Mouse (Mus musculus): ENCODE measurements around the gene Wasl. TPM values are rescaled to one million over a fixed set of nuclear protein-coding genes. Genes with fewer than 3 reads are reported as not detected.

Wasl gene
- total and polyA plus RNA-seq, 3 experiments: 9.0 to 60.4 (median 26.0) TPM

- H3K27me3 ChIP-seq (ENCODE audit: insufficient read depth, low read length): no peaks in the 10 kb centered on the region
- DNase-seq (ENCODE audit: low spot score): no peak
- TF ChIP-seq TAL1 (conservative IDR thresholded peaks at IDR 0.05; ENCODE audit: low read depth, low read length) (no peak), POLR2AphosphoS5 (IDR thresholded peaks at IDR 0.05; ENCODE audit: insufficient replicate concordance, low read depth, low read length) (no peak), CTCF (IDR thresholded peaks at IDR 0.05; ENCODE audit: low read depth, low read length) (no peak), GATA2 (IDR thresholded peaks at IDR 0.05; ENCODE audit: borderline replicate concordance, low read depth, low read length) (no peak), GATA1 (IDR thresholded peaks at IDR 0.05; ENCODE audit: borderline replicate concordance, low read length) (no peak)
- no peaks in the 10 kb centered on the region for H3K36me3 ChIP-seq (replicated peaks)
- no peaks in the 10 kb centered on the region for H3K4me1 ChIP-seq (ENCODE audit: insufficient read depth, low read depth, low read length)
- ATAC-seq (ENCODE audit: extremely low read depth, insufficient number of reproducible peaks, low FRiP score, poor library complexity, severe bottlenecking): no peak
- no peaks in the 10 kb centered on the region for H3K9me3 ChIP-seq (replicated peaks)
- no peak overlapping the region for H3K4me3 ChIP-seq (ENCODE audit: low read depth, low read length)
Observed at GRCm38 (mm10) chr6:24569711-24570110, 95.1 kb downstream of the Wasl start.

- H3K9me3 ChIP-seq (replicated peaks): no peaks in the 10 kb centered on the region
- no peaks in the 10 kb centered on the region for H3K36me3 ChIP-seq (replicated peaks)
- no peak for DNase-seq (ENCODE audit: low spot score)
- H3K27me3 ChIP-seq (ENCODE audit: insufficient read depth, low read length): 0 out of 2 replicates have a peak, but pooled peaks cover 2% of the 10 kb centered on the region
- ATAC-seq (ENCODE audit: extremely low read depth, insufficient number of reproducible peaks, low FRiP score, poor library complexity, severe bottlenecking): no peak
- H3K4me3 ChIP-seq (ENCODE audit: low read depth, low read length): no peak overlapping the region
- TF ChIP-seq CTCF (IDR thresholded peaks at IDR 0.05; ENCODE audit: low read depth, low read length) (no peak), GATA1 (IDR thresholded peaks at IDR 0.05; ENCODE audit: borderline replicate concordance, low read length) (no peak), GATA2 (IDR thresholded peaks at IDR 0.05; ENCODE audit: borderline replicate concordance, low read depth, low read length) (no peak), POLR2AphosphoS5 (IDR thresholded peaks at IDR 0.05; ENCODE audit: insufficient replicate concordance, low read depth, low read length) (no peak), TAL1 (conservative IDR thresholded peaks at IDR 0.05; ENCODE audit: low read depth, low read length) (no peak)
- H3K4me1 ChIP-seq (ENCODE audit: insufficient read depth, low read depth, low read length): no peaks in the 10 kb centered on the region
Observed at GRCm38 (mm10) chr6:24568963-24569362, 95.8 kb downstream of the Wasl start.

- Histone ChIP-seq H3K27me3 (ENCODE audit: insufficient read depth, low read length) (0 out of 2 replicates have a peak, but pooled peaks cover 2% of the 10 kb centered on the region), H3K4me1 (ENCODE audit: insufficient read depth, low read depth, low read length) (no peaks in the 10 kb centered on the region; the same call in 1 of the 2 replicates), H3K9me3 (replicated peaks) (no peaks in the 10 kb centered on the region), H3K4me3 (ENCODE audit: low read depth, low read length) (no peak overlapping the region), H3K36me3 (replicated peaks) (no peaks in the 10 kb centered on the region)
- ATAC-seq (ENCODE audit: extremely low read depth, insufficient number of reproducible peaks, low FRiP score, poor library complexity, severe bottlenecking) (no peak), DNase-seq (ENCODE audit: low spot score) (no peak)
- no peak for TF ChIP-seq POLR2AphosphoS5 (IDR thresholded peaks at IDR 0.05; ENCODE audit: insufficient replicate concordance, low read depth, low read length)
- TF ChIP-seq GATA1 (IDR thresholded peaks at IDR 0.05; ENCODE audit: borderline replicate concordance, low read length): no peak
- no peak for TF ChIP-seq TAL1 (conservative IDR thresholded peaks at IDR 0.05; ENCODE audit: low read depth, low read length)
- no peak for TF ChIP-seq GATA2 (IDR thresholded peaks at IDR 0.05; ENCODE audit: borderline replicate concordance, low read depth, low read length)
- TF ChIP-seq CTCF (IDR thresholded peaks at IDR 0.05; ENCODE audit: low read depth, low read length): no peak
Observed at GRCm38 (mm10) chr6:24564886-24565285, 99.9 kb downstream of the Wasl start.

- no peaks in the 10 kb centered on the region for H3K9me3 ChIP-seq (replicated peaks)
- no peak overlapping the region for H3K4me3 ChIP-seq (ENCODE audit: low read depth, low read length)
- TF ChIP-seq POLR2AphosphoS5 (IDR thresholded peaks at IDR 0.05; ENCODE audit: insufficient replicate concordance, low read depth, low read length): no peak
- TF ChIP-seq GATA1 (IDR thresholded peaks at IDR 0.05; ENCODE audit: borderline replicate concordance, low read length): no peak
- TF ChIP-seq TAL1 (conservative IDR thresholded peaks at IDR 0.05; ENCODE audit: low read depth, low read length): no peak
- H3K36me3 ChIP-seq (replicated peaks): no peaks in the 10 kb centered on the region
- H3K27me3 ChIP-seq (ENCODE audit: insufficient read depth, low read length): peaks cover 6% of the 10 kb centered on the region; the same call in 1 of the 2 replicates
- no peak for ATAC-seq (ENCODE audit: extremely low read depth, insufficient number of reproducible peaks, low FRiP score, poor library complexity, severe bottlenecking)
- H3K4me1 ChIP-seq (ENCODE audit: insufficient read depth, low read depth, low read length): no peaks in the 10 kb centered on the region; the same call in 1 of the 2 replicates
- no peak for DNase-seq (ENCODE audit: low spot score)
Observed at GRCm38 (mm10) chr6:24564081-24564480, 100.7 kb downstream of the Wasl start.

Other genes starting within 250 kb of the Wasl start
- gene Iqub, start 149.9 kb downstream of the Wasl start, total RNA-seq (2014; fragmentation: Nextera tagmentation): not detected in 2 replicates
- gene Iqub, start 149.9 kb downstream of the Wasl start, total RNA-seq (2017): 0.05 TPM in 1 of 2 replicates, not detected in the other
- gene Iqub, start 149.9 kb downstream of the Wasl start, polyA plus RNA-seq (2012): not detected in 2 replicates
- gene Ndufa5, start 137.0 kb downstream of the Wasl start, total RNA-seq (2014; fragmentation: Nextera tagmentation): 49.7 and 55.7 TPM in 2 replicates
- 358 and 401 TPM in 2 replicates for gene Ndufa5, start 137.0 kb downstream of the Wasl start, total RNA-seq (2017)
- gene Ndufa5, start 137.0 kb downstream of the Wasl start, polyA plus RNA-seq (2012): 6.1 and 8.3 TPM in 2 replicates
- not detected in 2 replicates for gene Asb15, start 136.9 kb downstream of the Wasl start, total RNA-seq (2014; fragmentation: Nextera tagmentation)
- gene Asb15, start 136.9 kb downstream of the Wasl start, total RNA-seq (2017): 0.05 and 0.06 TPM in 2 replicates
- not detected in 2 replicates for gene Asb15, start 136.9 kb downstream of the Wasl start, polyA plus RNA-seq (2012)
- not detected in 2 replicates for gene Lmod2, start 67.2 kb downstream of the Wasl start, total RNA-seq (2014; fragmentation: Nextera tagmentation)
- 0.11 TPM in 1 of 2 replicates, not detected in the other for gene Lmod2, start 67.2 kb downstream of the Wasl start, total RNA-seq (2017)
- gene Lmod2, start 67.2 kb downstream of the Wasl start, polyA plus RNA-seq (2012): not detected in 2 replicates
- not detected in 2 replicates for gene Hyal6, start 68.2 kb upstream of the Wasl start, total RNA-seq (2014; fragmentation: Nextera tagmentation)
- gene Hyal6, start 68.2 kb upstream of the Wasl start, total RNA-seq (2017): 0.12 and 0.22 TPM in 2 replicates
- not detected in 2 replicates for gene Hyal6, start 68.2 kb upstream of the Wasl start, polyA plus RNA-seq (2012)
- gene Hyal4, start 83.3 kb upstream of the Wasl start, total RNA-seq (2014; fragmentation: Nextera tagmentation): not detected in 2 replicates
- 0.06 TPM in 1 of 2 replicates, not detected in the other for gene Hyal4, start 83.3 kb upstream of the Wasl start, total RNA-seq (2017)
- not detected in 2 replicates for gene Hyal4, start 83.3 kb upstream of the Wasl start, polyA plus RNA-seq (2012)
- gene Spam1, start 126.2 kb upstream of the Wasl start, total RNA-seq (2014; fragmentation: Nextera tagmentation): not detected in 2 replicates
- gene Spam1, start 126.2 kb upstream of the Wasl start, total RNA-seq (2017): 0.29 TPM in 1 of 2 replicates, not detected in the other
- not detected in 2 replicates for gene Spam1, start 126.2 kb upstream of the Wasl start, polyA plus RNA-seq (2012)
- gene Hyal5, start 193.0 kb upstream of the Wasl start, total RNA-seq (2014; fragmentation: Nextera tagmentation): not detected in 2 replicates
- gene Hyal5, start 193.0 kb upstream of the Wasl start, total RNA-seq (2017): 0.12 and 0.16 TPM in 2 replicates
- not detected in 2 replicates for gene Hyal5, start 193.0 kb upstream of the Wasl start, polyA plus RNA-seq (2012)